Mouse (Mus musculus): ENCODE measurements around the gene Ccnq. TPM values are rescaled to one million over a fixed set of nuclear protein-coding genes. Genes with fewer than 3 reads are reported as not detected.

Ccnq gene
- polyA plus RNA-seq, 1 experiment, result 46.3 TPM

- WGBS, result 34% methylated on average over 2 of the region's 2 CpGs
- no peak for DNase-seq (ENCODE audit: low read depth, low spot score)
Measured at GRCm38 (mm10) chr11:78708642-78709041, 42.9 kb downstream of the Ccnq start.

- DNase-seq (ENCODE audit: low read depth, low spot score), result no peak
Measured at GRCm38 (mm10) chr11:78706026-78706425, 45.5 kb downstream of the Ccnq start.

GRCm38 (mm10) chr11:78703085-78703484 is 48.4 kb downstream of the Ccnq start:
- WGBS, result 54% methylated on average over 5 of the region's 5 CpGs
- DNase-seq (ENCODE audit: low read depth, low spot score), result no peak

- WGBS, result 65% methylated on average over 3 of the region's 3 CpGs
- no peak for DNase-seq (ENCODE audit: low read depth, low spot score)
Measured at GRCm38 (mm10) chr11:78702319-78702718, 49.2 kb downstream of the Ccnq start.

Other genes starting within 250 kb of the Ccnq start
- not detected in 2 replicates for gene Sebox, start 248.3 kb downstream of the Ccnq start, polyA plus RNA-seq (2012; rRNA removed)
- 11.1 and 13.0 TPM in 2 replicates for gene Tmem199, start 239.6 kb downstream of the Ccnq start, polyA plus RNA-seq (2012; rRNA removed)
- 41.2 and 43.9 TPM in 2 replicates for gene Poldip2, start 239.5 kb downstream of the Ccnq start, polyA plus RNA-seq (2012; rRNA removed)
- 54.0 and 80.5 TPM in 2 replicates for gene Tnfaip1, start 215.4 kb downstream of the Ccnq start, polyA plus RNA-seq (2012; rRNA removed)
- 91.9 and 98.7 TPM in 2 replicates for gene Ift20, start 215.4 kb downstream of the Ccnq start, polyA plus RNA-seq (2012; rRNA removed)
- gene Tmem97, start 201.0 kb downstream of the Ccnq start, polyA plus RNA-seq (2012; rRNA removed), result 71.8 and 74.3 TPM in 2 replicates
- 4.3 and 8.2 TPM in 2 replicates for gene Nlk, start 54.4 kb downstream of the Ccnq start, polyA plus RNA-seq (2012; rRNA removed)
- gene Lyrm9, start 74.9 kb upstream of the Ccnq start, polyA plus RNA-seq (2012; rRNA removed), result 18.7 and 20.5 TPM in 2 replicates
- 67.4 and 76.0 TPM in 2 replicates for gene Nos2, start 169.1 kb upstream of the Ccnq start, polyA plus RNA-seq (2012; rRNA removed)
- gene Lgals9, start 233.2 kb upstream of the Ccnq start, polyA plus RNA-seq (2012; rRNA removed), result 712 and 1,075 TPM in 2 replicates